Mouse (Mus musculus) midbrain, embryonic 10.5 days (tissue): Measurements from ENCODE around the gene R3hdml. TPM values are rescaled to one million over a fixed set of nuclear protein-coding genes. Genes with fewer than 3 reads are reported as not detected.
"Not testable (repeated sequence)": the region's sequence is repeated elsewhere in the genome, so short reads cannot be mapped to it uniquely, and the experiment has no call there.

Experiments used
- DNase-seq: peaks from one replicate; pipeline ENCODE4 v3.0.0-alpha.2; 2017; ENCODE audit warnings: low spot score
- H3K27ac ChIP-seq: fragments of 300-500 bp; sonication (generic); replicated peaks from 2 replicates; pipeline ENCODE4 v1.5.1; 2016; ENCODE audit warnings: mild to moderate bottlenecking
- H3K27me3 ChIP-seq: fragments of 300-500 bp; sonication (generic); 2 replicates; pipeline ENCODE4 v1.6.1; 2016; ENCODE audit warnings: low read depth, mild to moderate bottlenecking; ENCODE audit not compliant: poor library complexity, severe bottlenecking
- H3K36me3 ChIP-seq: fragments of 300-500 bp; sonication (generic); 2 replicates; pipeline ENCODE4 v1.6.1; 2016; ENCODE audit warnings: mild to moderate bottlenecking, moderate library complexity
- H3K4me1 ChIP-seq: fragments of 300-500 bp; sonication (generic); 2 replicates; pipeline ENCODE4 v1.6.1; 2016
- H3K4me3 ChIP-seq: fragments of 300-500 bp; sonication (generic); 2 replicates; pipeline ENCODE4 v1.5.1; 2016; ENCODE audit warnings: mild to moderate bottlenecking, moderate library complexity
- H3K9me3 ChIP-seq: fragments of 300-500 bp; sonication (generic); replicated peaks from 2 replicates; pipeline ENCODE4 v1.6.1; 2016; ENCODE audit warnings: mild to moderate bottlenecking
- WGBS: fragments of 180-500 bp; shearing (Covaris S2); methylation state at CpG from one replicate; pipeline ENCODE4 v1.1.7; 2016; 5-methylcytosine and 5-hydroxymethylcytosine counted together
- polyA plus RNA-seq: library from polyadenylated mRNA; unstranded; fragments of >200 nt; fragmentation: Nextera tagmentation; extraction: Ambion mirVana; gene quantifications from 2 replicates; pipeline ENCODE4 v1.2.1, GENCODE M21; 2016

R3hdml gene
- not detected in 2 replicates for polyA plus RNA-seq

GRCm38 (mm10) chr2:163492018-163492417, at the start of gene R3hdml:
TSS of gene R3hdml (plus strand) at chr2:163492318.
- no peak for DNase-seq
- 85% methylated on average over 5 of the region's 5 CpGs for WGBS
- H3K36me3 ChIP-seq: no peaks in the 10 kb centered on the region
- no peaks in the 10 kb centered on the region for H3K9me3 ChIP-seq
- H3K4me3 ChIP-seq: no peak within 1 kb of the TSS
- peak within 1 kb of the TSS; percentile 42 for H3K27ac ChIP-seq
- peaks cover 32% of the 10 kb centered on the region for H3K4me1 ChIP-seq
- 0 out of 2 replicates have a peak, but pooled peaks cover 6% of the 10 kb centered on the region for H3K27me3 ChIP-seq

- no peak for DNase-seq
- H3K4me3 ChIP-seq: no peak overlapping the region
- H3K9me3 ChIP-seq: no peaks in the 10 kb centered on the region
- peaks cover 25% of the 10 kb centered on the region for H3K4me1 ChIP-seq
- WGBS: 71% methylated on average over 6 of the region's 6 CpGs
- H3K27me3 ChIP-seq: peaks cover 7% of the 10 kb centered on the region
- H3K36me3 ChIP-seq: peaks cover 11% of the 10 kb centered on the region; the same call in 1 of the 2 replicates
- no peak overlapping the region for H3K27ac ChIP-seq
Measured at GRCm38 (mm10) chr2:163443543-163443942, 48.6 kb upstream of the R3hdml start.

DNA sequence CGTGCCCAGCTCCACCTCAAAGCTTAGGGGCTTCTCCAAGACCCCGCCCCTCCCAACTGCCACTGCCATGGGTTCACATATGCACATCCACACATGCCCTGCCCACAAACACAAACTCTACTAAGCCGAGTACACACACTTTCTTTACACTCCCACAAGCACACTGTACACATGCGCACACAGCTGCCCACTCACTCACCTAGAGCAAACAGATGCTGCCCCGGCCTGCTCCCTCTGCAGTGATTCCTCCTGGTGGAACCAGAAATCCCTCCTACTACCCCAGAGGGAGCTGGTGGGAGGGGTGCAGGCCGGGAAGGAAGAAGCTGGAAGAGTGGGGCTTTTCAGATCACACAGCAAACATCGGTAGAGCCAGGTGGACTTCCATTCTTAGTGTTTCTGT, 48.1 kb upstream of the R3hdml start:
- Histone ChIP-seq H3K4me3 (no peak overlapping the region), H3K4me1 (peaks cover 20% of the 10 kb centered on the region), H3K36me3 (peaks cover 11% of the 10 kb centered on the region; the same call in 1 of the 2 replicates), H3K27me3 (peaks cover 3% of the 10 kb centered on the region; the same call in 1 of the 2 replicates), H3K9me3 (no peaks in the 10 kb centered on the region), H3K27ac (no peak overlapping the region)
- 77% methylated on average over 7 of the region's 7 CpGs for WGBS
- DNase-seq: no peak

DNA sequence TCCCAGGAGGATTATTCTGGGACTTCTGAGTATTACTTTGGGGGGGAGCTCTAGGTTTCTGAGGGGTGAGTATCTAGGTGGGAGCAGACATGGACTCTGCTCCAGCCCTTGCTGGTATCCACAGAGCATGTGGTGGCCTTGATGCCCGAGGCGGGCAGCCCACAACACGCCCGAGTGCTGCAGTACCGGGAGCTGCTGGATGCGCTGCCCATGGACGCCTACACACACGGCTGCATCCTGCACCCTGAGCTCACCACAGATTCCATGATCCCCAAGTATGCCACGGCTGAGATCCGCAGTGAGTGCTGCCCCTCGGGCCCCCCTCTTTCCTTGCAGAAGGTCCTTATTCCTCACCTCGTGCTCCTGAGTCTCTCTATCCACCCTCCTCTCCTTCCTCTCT, 44.7 kb upstream of the R3hdml start:
- peaks cover 33% of the 10 kb centered on the region; the same call in 1 of the 2 replicates for H3K36me3 ChIP-seq
- no peak for DNase-seq
- 86% methylated on average over 12 of the region's 12 CpGs for WGBS
- no peaks in the 10 kb centered on the region for H3K27me3 ChIP-seq
- no peak overlapping the region for H3K4me3 ChIP-seq
- H3K9me3 ChIP-seq: no peaks in the 10 kb centered on the region
- H3K4me1 ChIP-seq: peaks cover 10% of the 10 kb centered on the region; the same call in 1 of the 2 replicates
- no peak overlapping the region for H3K27ac ChIP-seq

- H3K27ac ChIP-seq: no peak overlapping the region
- no peak for DNase-seq
- peaks cover 5% of the 10 kb centered on the region; the same call in 1 of the 2 replicates for H3K4me1 ChIP-seq
- peaks cover 43% of the 10 kb centered on the region; the same call in 1 of the 2 replicates for H3K36me3 ChIP-seq
- H3K9me3 ChIP-seq: no peaks in the 10 kb centered on the region
- no peaks in the 10 kb centered on the region for H3K27me3 ChIP-seq
- H3K4me3 ChIP-seq: no peak overlapping the region
- WGBS: 65% methylated on average over 3 of the region's 3 CpGs
Measured at GRCm38 (mm10) chr2:163449276-163449675, 42.8 kb upstream of the R3hdml start.

GRCm38 (mm10) chr2:163450668-163451295, 41.3 kb upstream of the R3hdml start:
- WGBS: 83% methylated on average over 6 of the region's 6 CpGs
- no peak for DNase-seq
- peaks cover 2% of the 10 kb centered on the region; the same call in 1 of the 2 replicates for H3K4me1 ChIP-seq
- H3K9me3 ChIP-seq: no peaks in the 10 kb centered on the region
- H3K27ac ChIP-seq: no peak overlapping the region
- H3K27me3 ChIP-seq: no peaks in the 10 kb centered on the region
- H3K4me3 ChIP-seq: no peak overlapping the region
- peaks cover 46% of the 10 kb centered on the region; the same call in 1 of the 2 replicates for H3K36me3 ChIP-seq

DNA sequence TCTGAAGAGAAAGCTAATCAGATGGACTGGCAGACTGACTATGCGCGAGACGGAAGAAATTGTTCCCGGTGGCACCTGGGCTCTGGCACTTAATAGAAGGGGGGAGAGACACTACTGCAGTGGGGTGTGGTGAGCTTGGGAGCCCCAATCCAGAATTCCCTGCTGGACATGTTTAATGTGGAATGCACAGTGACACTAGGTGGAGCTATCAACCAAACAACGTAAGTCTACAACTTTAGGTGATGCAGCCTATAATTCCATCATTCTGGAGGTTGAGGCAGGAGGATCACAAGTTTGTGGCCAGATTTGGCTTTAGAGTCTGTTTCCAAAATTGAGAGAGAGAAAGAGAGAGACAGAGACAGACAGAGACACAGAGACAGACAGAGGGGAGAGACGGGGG, 39.4 kb upstream of the R3hdml start:
- H3K36me3 ChIP-seq: peaks cover 36% of the 10 kb centered on the region; the same call in 1 of the 2 replicates
- no peak overlapping the region for H3K4me3 ChIP-seq
- no peaks in the 10 kb centered on the region for H3K27me3 ChIP-seq
- 91% methylated on average over 6 of the region's 6 CpGs for WGBS
- H3K9me3 ChIP-seq: no peaks in the 10 kb centered on the region
- no peak for DNase-seq
- no peak overlapping the region for H3K27ac ChIP-seq
- H3K4me1 ChIP-seq: no peaks in the 10 kb centered on the region

DNA sequence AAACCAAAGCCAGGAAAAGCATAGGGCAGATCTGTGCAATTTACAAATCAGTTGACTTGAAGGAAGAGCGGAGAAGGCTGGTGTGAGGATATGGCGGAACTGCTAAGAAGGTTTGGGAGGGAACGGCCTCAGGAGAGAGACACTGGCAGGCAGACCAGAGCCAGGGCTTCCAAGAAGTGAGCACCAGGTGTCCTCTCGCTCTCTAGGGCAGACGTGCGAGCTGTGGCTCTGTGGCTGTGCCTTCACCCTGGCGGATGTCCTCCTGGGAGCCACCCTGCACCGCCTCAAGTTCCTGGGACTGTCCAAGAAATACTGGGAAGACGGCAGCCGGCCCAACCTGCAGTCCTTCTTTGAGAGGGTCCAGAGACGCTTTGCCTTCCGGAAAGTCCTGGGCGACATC, 38.7 kb upstream of the R3hdml start:
- Histone ChIP-seq H3K27me3 (peaks cover 4% of the 10 kb centered on the region), H3K27ac (no peak overlapping the region), H3K36me3 (peaks cover 36% of the 10 kb centered on the region; the same call in 1 of the 2 replicates), H3K9me3 (no peaks in the 10 kb centered on the region), H3K4me1 (no peaks in the 10 kb centered on the region), H3K4me3 (no peak overlapping the region)
- no peak for DNase-seq
- WGBS: 89% methylated on average over 13 of the region's 13 CpGs

- no peaks in the 10 kb centered on the region for H3K9me3 ChIP-seq
- DNase-seq: no peak
- H3K27me3 ChIP-seq: peaks cover 17% of the 10 kb centered on the region
- WGBS: 60% methylated on average over 27 of the region's 27 CpGs
- no peak overlapping the region for H3K4me3 ChIP-seq
- H3K27ac ChIP-seq: no peak overlapping the region
- peaks cover 10% of the 10 kb centered on the region; the same call in 1 of the 2 replicates for H3K4me1 ChIP-seq
- peaks cover 10% of the 10 kb centered on the region; the same call in 1 of the 2 replicates for H3K36me3 ChIP-seq
Measured at GRCm38 (mm10) chr2:163458539-163459265, 33.4 kb upstream of the R3hdml start.

DNA sequence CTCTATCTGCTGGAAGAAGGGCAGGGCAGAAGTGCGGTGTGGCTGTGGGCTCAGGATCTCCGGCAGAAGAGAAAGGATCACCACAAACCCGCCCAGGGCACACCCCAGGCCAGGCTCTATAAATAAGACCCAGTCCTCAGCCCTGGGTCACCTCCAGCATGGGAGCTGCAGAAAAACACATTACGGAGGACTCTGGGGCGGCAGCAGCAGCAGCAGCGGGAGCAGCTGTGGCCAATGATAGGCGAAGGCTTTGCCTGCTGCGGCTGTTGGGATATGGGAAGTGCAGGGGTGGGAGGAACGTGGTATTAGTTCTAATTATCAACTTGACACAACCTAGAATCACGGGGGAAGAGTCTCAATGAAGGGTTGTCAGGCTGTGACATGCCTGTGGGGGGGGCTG, 32.7 kb upstream of the R3hdml start:
- H3K36me3 ChIP-seq: peaks cover 3% of the 10 kb centered on the region; the same call in 1 of the 2 replicates
- DNase-seq: no peak
- no peaks in the 10 kb centered on the region for H3K9me3 ChIP-seq
- H3K4me3 ChIP-seq: no peak overlapping the region
- 52% methylated on average over 10 of the region's 10 CpGs for WGBS
- H3K27me3 ChIP-seq: peaks cover 17% of the 10 kb centered on the region
- peaks cover 10% of the 10 kb centered on the region; the same call in 1 of the 2 replicates for H3K4me1 ChIP-seq
- H3K27ac ChIP-seq: no peak overlapping the region

DNA sequence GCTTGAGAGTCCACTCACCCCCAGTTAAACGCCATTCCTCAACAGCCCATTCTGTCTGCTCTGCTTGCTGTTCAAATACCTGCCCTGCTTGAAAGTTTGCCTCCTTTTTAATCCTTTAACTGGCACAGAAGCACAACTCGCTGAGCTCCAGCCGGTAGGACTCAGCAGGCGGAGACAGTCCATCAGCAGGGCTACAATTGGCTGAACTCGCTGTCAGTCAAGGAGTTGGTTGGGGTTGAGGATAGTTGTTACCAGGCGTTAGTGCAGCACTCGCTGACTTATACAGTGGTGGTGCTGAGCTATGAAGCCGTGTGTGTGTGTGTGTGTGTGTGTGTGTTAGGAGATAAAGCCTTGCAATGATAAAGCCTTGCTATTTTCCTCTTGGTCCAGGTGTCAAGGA, 31.5 kb upstream of the R3hdml start:
- H3K36me3 ChIP-seq: no peaks in the 10 kb centered on the region
- no peak for DNase-seq
- WGBS: 88% methylated on average over 8 of the region's 8 CpGs
- no peak overlapping the region for H3K4me3 ChIP-seq
- H3K27ac ChIP-seq: no peak overlapping the region
- peaks cover 10% of the 10 kb centered on the region; the same call in 1 of the 2 replicates for H3K4me1 ChIP-seq
- H3K27me3 ChIP-seq: peaks cover 17% of the 10 kb centered on the region
- no peaks in the 10 kb centered on the region for H3K9me3 ChIP-seq

DNA sequence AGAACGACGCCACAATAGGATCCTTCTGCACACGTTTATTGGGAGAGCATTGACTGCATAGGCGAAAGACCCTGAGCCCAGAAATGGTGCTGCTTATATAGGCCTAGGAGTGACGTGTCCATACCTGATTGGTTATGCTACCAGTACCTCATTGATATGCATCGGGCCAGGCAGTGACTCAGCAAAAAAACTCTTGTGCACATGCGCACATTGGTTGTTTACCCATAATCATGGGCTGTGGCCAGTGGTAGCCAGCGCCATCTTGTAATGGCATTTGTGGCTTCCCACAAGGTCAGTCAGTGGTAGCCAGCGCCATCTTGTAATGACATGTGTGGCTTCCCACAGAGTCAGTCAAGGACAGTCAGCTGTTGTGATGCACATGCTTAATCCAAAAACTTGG, 30.8 kb upstream of the R3hdml start:
- not testable (repeated sequence) for DNase-seq, H3K9me3 ChIP-seq, H3K4me3 ChIP-seq, H3K36me3 ChIP-seq, H3K27ac ChIP-seq
- 96% methylated on average over 9 of the region's 9 CpGs for WGBS
- Histone ChIP-seq H3K27me3 (peaks cover 17% of the 10 kb centered on the region), H3K4me1 (peaks cover 10% of the 10 kb centered on the region; the same call in 1 of the 2 replicates)

- 90% methylated on average over 5 of the region's 5 CpGs for WGBS
- DNase-seq: no peak
- Histone ChIP-seq H3K36me3 (peaks cover 3% of the 10 kb centered on the region; the same call in 1 of the 2 replicates), H3K4me1 (peaks cover 10% of the 10 kb centered on the region; the same call in 1 of the 2 replicates), H3K9me3 (no peaks in the 10 kb centered on the region), H3K27me3 (peaks cover 17% of the 10 kb centered on the region), H3K27ac (no peak overlapping the region), H3K4me3 (no peak overlapping the region)
Measured at GRCm38 (mm10) chr2:163462386-163462785, 29.7 kb upstream of the R3hdml start.
